Mouse (Mus musculus): ENCODE data around the gene Mgat4a. TPM values are rescaled to one million over a fixed set of nuclear protein-coding genes. Genes with fewer than 3 reads are reported as not detected.

Gene Mgat4a
- polyA plus RNA-seq, 1 experiment from 2014 or later = 7.0 TPM

DNA sequence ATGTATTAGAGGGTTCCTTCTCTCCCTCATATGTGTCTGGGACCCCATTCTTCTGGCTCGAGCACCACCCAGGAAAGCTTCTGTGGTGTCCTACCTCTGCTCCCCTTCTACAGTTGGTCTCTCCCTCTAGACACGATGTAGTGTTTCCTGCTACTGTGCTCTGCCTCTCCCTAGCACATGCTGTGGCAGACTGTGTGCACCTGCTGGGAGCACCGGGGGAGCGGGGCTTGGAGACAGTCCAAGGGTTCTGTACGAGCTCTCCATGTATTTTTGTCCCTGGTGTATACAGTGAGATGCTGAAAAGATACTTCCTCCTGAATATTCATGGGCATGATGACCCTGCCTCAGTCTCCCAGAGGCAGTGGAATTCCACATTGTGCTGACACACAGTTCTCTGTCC lies 147.6 kb downstream of the Mgat4a start:
- Histone ChIP-seq H3K36me3 (ENCODE audit: control insufficient read depth, insufficient read depth, low read length) (peaks cover 42% of the 10 kb centered on the region), H3K27ac (ENCODE audit: low read depth, low read length) (no peak overlapping the region), H3K27me3 (replicated peaks; ENCODE audit: control insufficient read depth, insufficient read depth, low read length) (no peaks in the 10 kb centered on the region), H3K4me1 (ENCODE audit: control insufficient read depth, insufficient read depth, low read length) (no peaks in the 10 kb centered on the region), H3K9ac (ENCODE audit: low read length) (no peak overlapping the region), H3K4me2 (ENCODE audit: low read length) (no peak overlapping the region), H3K4me3 (ENCODE audit: low read depth, low read length) (no peak overlapping the region), H3K9me3 (replicated peaks; ENCODE audit: control insufficient read depth, low read length) (no peaks in the 10 kb centered on the region)
- 50% methylated on average over 5 of the region's 5 CpGs for WGBS
- DNase-seq (ENCODE audit: low spot score) = peak; percentile 7
- ATAC-seq = no peak

Other genes with a start within 250 kb of the Mgat4a start
- 39.6 and 48.2 TPM in 2 replicates for gene Inpp4a, start 241.2 kb downstream of the Mgat4a start, polyA plus RNA-seq (2014; fragmentation: Nextera tagmentation; extraction: Ambion mirVana)
- gene Coa5, start 110.9 kb downstream of the Mgat4a start, polyA plus RNA-seq (2014; fragmentation: Nextera tagmentation; extraction: Ambion mirVana) = 53.1 and 57.9 TPM in 2 replicates
- 139 and 146 TPM in 2 replicates for gene Unc50, start 110.9 kb downstream of the Mgat4a start, polyA plus RNA-seq (2014; fragmentation: Nextera tagmentation; extraction: Ambion mirVana)
- 1.7 and 2.0 TPM in 2 replicates for gene 2010300C02Rik, start 179.1 kb upstream of the Mgat4a start, polyA plus RNA-seq (2014; fragmentation: Nextera tagmentation; extraction: Ambion mirVana)